Mouse (Mus musculus) ovary, adult 2 months (tissue): Measurements from ENCODE around the gene Cabp4. TPM values are rescaled to one million over a fixed set of nuclear protein-coding genes. Genes with fewer than 3 reads are reported as not detected.

Source experiments
- polyA plus RNA-seq: library from polyadenylated mRNA; depleted of rRNA; stranded (reverse); fragments of >200 nt; gene quantifications from 2 replicates; pipeline ENCODE4 v1.2.3, GENCODE M21; 2012; rRNA removed

Cabp4 gene
- 0.06 TPM in 1 of 2 replicates, not detected in the other for polyA plus RNA-seq

DNA sequence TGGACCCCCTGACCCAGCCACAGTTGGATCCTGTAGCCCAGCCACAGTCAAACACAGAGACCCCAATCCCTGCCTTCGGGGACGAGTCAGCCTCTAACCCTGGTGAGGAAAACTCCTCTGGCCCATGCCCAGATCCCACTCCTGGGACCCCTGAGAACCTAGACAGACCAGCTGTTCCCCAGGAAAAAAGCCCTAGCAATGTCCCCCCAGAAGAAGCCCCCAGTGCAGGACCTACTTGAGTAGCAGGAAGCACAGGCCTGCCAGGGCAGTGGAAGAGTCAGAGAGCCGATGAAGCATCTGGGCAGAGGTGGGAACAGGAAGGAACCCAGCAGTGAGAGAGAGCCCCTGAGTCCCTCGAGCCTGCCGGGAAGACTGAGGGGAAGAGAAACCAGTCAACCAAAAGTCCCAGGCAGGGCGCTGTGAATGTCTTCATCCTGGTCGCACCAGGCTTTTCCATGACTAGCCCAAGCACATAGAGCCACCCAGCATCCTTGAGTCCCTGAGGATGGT is at the start of gene Cabp4:
TSS of gene Cabp4 (minus strand) at position 275 of the 510 bp plus-strand sequence.

DNA sequence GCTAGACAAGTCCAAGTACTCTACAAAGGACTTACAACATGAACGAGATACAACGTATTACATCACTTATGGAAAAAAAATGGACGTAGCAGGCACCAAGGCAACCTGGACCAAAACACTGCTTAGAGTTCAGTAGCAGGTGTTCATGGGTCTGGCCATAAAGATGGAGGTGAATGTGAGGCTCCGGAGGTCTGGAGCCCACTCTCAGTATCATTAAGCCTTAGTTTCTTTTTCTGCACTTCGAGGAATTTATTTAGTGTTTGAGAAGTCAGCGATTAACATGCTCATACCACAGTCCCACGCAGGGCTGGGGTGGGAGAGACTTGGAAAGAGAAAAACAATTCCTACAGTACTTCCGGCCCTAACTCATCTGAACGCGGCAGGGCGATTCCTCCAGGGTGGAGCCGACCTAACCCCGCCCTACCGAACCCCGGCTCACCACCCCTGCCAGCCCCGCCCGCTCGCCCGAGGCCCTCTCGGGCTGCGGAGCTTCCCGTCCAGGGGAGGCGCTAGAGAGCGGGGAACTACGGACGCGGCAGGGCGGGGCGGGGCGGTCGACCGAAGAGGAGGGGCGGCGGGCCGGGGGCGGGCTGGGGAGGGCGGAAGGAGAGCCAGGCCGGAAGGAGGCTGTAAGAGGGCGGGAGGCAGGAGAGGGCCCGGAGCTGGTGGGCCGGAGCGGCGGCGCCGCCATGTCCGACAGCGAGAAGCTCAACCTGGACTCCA is 47.9 kb upstream of the Cabp4 start, which contains the start of gene Ppp1ca:
TSS of gene Ppp1ca (plus strand) at position 538 of the 723 bp plus-strand sequence.

DNA sequence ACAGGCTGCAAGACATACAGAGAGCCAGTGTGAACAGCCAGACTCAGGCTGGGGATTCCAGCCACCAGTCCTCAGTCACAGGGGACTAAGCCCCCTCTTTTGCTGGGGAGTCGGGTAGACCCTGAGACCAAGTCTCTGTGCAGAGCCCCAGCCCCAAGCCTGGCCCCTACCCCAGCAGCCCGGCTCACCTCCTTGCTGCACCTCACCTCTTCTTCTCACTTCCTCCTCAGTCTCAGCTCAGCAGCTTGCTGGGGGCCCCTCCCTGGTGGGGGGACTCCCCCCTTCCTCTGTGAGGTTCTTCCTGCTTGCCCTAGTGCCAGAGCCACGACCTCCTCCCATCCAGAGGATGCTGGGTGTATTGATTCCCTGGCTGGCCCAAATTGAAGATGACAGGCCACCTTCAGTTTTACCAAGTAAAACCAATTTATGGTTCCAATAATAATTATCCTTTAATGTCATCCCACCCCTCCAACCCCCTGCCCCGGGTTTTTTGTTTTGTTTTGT is 47.0 kb upstream of the Cabp4 start, which contains the start of gene Tbc1d10c:
TSS of gene Tbc1d10c (minus strand) at position 454 of the 504 bp plus-strand sequence.

GRCm38 (mm10) chr19:4175368-4175947 is 31.6 kb upstream of the Cabp4 start, which contains the start of gene Carns1:
Gene Carns1, minus strand, starts transcription at chr19:4175479.

DNA sequence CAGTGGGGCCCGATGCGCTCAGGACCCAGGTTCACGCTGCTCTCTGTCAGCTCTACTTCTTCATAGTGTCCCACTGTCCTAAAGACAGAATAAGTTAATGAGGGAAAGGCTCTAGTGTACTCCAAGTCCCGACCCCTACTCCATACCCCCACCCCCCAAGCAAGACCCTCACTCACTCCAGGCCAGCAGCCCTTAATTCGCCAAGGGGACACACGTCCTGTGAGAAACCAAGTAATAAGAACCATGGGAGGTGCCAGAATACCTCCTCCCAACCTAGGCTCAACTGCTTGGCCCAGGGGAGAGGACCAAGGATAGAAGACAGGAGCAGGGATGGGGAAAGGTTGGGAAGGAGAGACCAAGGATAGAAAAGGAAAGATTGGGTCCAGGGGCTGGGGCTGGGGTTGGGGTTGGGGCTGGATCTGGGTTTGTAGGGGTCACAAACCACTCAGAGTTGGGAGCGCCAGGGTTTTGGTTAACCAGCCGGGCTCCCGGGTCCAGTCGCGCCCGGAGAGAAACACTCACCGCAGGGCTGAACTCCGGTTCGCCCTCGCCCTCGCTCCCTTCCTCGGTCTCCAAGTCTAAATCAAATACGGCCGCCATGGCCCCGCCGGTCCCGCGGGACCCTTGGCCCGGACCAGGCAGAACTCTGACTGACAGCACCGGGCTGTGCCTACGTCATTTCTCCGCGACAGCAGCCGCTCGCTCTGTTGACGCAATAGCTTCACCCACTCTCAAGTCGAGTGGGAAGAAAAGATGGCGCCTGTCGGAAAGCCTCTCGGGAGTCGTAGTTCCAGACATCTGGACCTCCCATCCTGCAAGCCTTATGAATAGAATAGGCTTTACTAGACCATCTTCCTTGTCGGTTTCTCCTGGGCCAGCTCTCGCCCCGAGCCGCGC is 19.1 kb upstream of the Cabp4 start, which contains the start of gene Rps6kb2:
TSS of gene Rps6kb2 (minus strand) at position 709 of the 897 bp plus-strand sequence.

DNA sequence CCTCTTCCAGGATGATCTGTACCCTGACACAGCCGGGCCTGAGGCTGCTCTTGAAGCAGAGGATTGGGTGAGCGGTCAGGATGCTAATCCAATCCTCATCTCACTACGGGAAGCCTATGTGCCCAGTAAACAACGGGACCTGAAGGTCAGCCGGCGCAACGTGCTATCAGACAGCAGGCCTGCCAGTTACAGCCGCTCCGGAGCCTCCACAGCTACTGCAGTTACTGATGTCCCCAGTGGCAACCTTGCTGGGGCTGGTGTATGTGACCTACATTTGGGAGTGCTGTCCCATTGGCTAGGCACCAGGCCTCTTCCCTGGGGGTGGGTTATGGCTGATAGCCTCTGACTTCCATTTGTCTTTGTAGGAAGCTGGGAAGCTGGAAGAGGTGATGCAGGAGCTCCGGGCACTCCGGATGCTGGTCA is 9.4 kb upstream of the Cabp4 start, which contains the start of gene Ptprcap:
TSS of gene Ptprcap (plus strand) at position 373 of the 423 bp plus-strand sequence.

GRCm38 (mm10) chr19:4148491-4148806 is 4.6 kb upstream of the Cabp4 start, which contains the start of gene Coro1b:
Gene Coro1b, plus strand, starts transcription at chr19:4148619.

DNA sequence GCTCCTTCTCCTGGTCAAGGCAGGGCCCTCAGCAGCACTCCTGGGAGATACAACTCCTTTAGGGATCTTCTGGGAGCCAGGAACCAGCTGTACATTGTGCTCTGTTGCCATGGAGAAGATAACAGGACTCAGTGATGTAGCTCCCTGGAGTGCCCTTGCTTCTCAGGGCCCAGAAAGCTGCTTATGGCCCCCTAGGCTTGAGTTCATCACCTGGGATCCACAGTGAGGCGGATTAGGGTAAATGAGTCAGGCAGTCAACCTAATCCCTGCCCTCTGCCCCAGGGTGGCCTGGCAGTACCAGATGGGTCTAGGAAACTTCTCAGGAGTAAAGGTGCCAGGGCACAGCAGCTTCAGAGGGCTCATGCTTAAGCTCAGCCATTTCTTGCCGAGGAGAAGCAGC is 4.4 kb downstream of the Cabp4 start, which contains the start of gene Gpr152:
TSS of gene Gpr152 (plus strand) at position 342 of the 400 bp plus-strand sequence.

GRCm38 (mm10) chr19:4125741-4126696 is 17.8 kb downstream of the Cabp4 start, which contains the start of gene Aip:
Gene Aip, minus strand, starts transcription at chr19:4125858.

DNA sequence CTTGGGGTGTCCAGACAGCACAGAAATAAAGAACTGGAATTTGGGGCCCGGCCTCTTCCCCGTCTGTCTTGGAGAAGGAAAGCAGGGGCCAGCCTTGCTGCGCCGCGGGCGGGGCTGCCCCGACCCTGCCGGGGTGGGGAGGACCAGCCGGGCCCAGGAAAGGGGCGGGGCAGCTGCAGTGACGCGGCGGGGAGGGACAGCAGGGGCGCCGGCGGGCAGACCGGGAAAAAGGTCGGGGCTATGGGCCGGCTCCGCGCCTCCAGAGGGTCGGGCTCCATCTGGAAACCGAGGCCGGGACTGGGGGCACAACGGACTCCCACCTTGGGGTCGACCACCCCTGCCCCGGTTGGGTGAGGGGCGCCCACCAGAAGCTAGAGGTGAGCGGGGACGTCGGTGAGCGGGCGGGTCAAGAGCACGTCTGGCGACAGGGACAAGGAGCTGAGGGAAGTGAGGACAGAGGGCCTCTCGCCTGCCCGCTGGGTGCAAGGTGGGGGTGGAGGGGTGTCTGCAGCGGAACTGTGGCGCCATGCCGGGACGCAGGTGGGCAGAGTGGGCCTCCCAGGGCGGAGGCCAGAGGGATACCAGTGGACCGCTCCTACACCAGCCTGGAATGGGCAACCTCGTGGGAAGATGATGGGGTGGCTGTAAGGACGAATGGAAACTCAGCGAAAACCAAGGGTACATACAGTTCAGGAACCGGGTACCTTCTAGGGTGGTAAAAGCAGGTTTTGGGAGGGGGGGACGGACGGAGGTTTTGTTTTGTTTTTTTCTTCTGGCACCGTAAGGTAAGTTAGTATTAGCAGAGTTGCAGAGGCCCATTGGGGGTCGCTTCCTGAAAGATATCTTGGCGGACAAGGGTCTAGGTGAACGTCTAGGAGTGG is 43.8 kb downstream of the Cabp4 start, which contains the start of gene Pitpnm1:
TSS of gene Pitpnm1 (plus strand) at position 162 of the 881 bp plus-strand sequence.

GRCm38 (mm10) chr19:4096642-4097440 is 47.0 kb downstream of the Cabp4 start, which contains the start of gene Cdk2ap2:
Gene Cdk2ap2, plus strand, starts transcription at chr19:4097182.

Other genes with a start within 250 kb of the Cabp4 start
- 201 and 237 TPM in 2 replicates for gene Tcirg1, start 236.9 kb downstream of the Cabp4 start, polyA plus RNA-seq
- gene Ndufs8, start 231.3 kb downstream of the Cabp4 start, polyA plus RNA-seq = 383 and 425 TPM in 2 replicates
- 48.6 and 65.2 TPM in 2 replicates for gene Aldh3b1, start 214.2 kb downstream of the Cabp4 start, polyA plus RNA-seq
- 181 and 196 TPM in 2 replicates for gene Unc93b1, start 208.8 kb downstream of the Cabp4 start, polyA plus RNA-seq
- 0.06 and 0.22 TPM in 2 replicates for gene Aldh3b3, start 185.4 kb downstream of the Cabp4 start, polyA plus RNA-seq
- gene Aldh3b2, start 171.7 kb downstream of the Cabp4 start, polyA plus RNA-seq = 1.8 and 2.1 TPM in 2 replicates
- gene Acy3, start 157.5 kb downstream of the Cabp4 start, polyA plus RNA-seq = 26.4 and 39.5 TPM in 2 replicates
- gene Tbx10, start 151.3 kb downstream of the Cabp4 start, polyA plus RNA-seq = not detected in 2 replicates
- gene Nudt8, start 143.5 kb downstream of the Cabp4 start, polyA plus RNA-seq = 21.4 and 31.4 TPM in 2 replicates
- gene Gm49405, start 143.4 kb downstream of the Cabp4 start, polyA plus RNA-seq = 2.0 and 3.0 TPM in 2 replicates
- gene Doc2g, start 140.7 kb downstream of the Cabp4 start, polyA plus RNA-seq = 14.7 and 15.3 TPM in 2 replicates
- 114 and 130 TPM in 2 replicates for gene Ndufv1, start 131.2 kb downstream of the Cabp4 start, polyA plus RNA-seq
- 602 and 633 TPM in 2 replicates for gene Gstp1, start 106.0 kb downstream of the Cabp4 start, polyA plus RNA-seq
- 19.2 and 19.7 TPM in 2 replicates for gene Gstp2, start 98.0 kb downstream of the Cabp4 start, polyA plus RNA-seq
- gene Gstp3, start 84.5 kb downstream of the Cabp4 start, polyA plus RNA-seq = 0.62 and 1.6 TPM in 2 replicates
- gene Cabp2, start 62.5 kb downstream of the Cabp4 start, polyA plus RNA-seq = not detected in 2 replicates
- gene Cdk2ap2, start 46.9 kb downstream of the Cabp4 start, polyA plus RNA-seq = 282 and 353 TPM in 2 replicates
- gene Pitpnm1, start 44.0 kb downstream of the Cabp4 start, polyA plus RNA-seq = 140 and 151 TPM in 2 replicates
- 123 and 142 TPM in 2 replicates for gene Aip, start 18.2 kb downstream of the Cabp4 start, polyA plus RNA-seq
- 0.10 and 0.18 TPM in 2 replicates for gene Gpr152, start 4.2 kb downstream of the Cabp4 start, polyA plus RNA-seq
- gene Coro1b, start 4.6 kb upstream of the Cabp4 start, polyA plus RNA-seq = 376 and 395 TPM in 2 replicates
- 32.6 and 49.4 TPM in 2 replicates for gene Ptprcap, start 9.6 kb upstream of the Cabp4 start, polyA plus RNA-seq
- 34.0 and 51.7 TPM in 2 replicates for gene Rps6kb2, start 19.3 kb upstream of the Cabp4 start, polyA plus RNA-seq
- 11.3 and 12.2 TPM in 2 replicates for gene Carns1, start 31.4 kb upstream of the Cabp4 start, polyA plus RNA-seq
- 5.6 and 6.3 TPM in 2 replicates for gene Tbc1d10c, start 47.3 kb upstream of the Cabp4 start, polyA plus RNA-seq
- 485 and 610 TPM in 2 replicates for gene Ppp1ca, start 48.0 kb upstream of the Cabp4 start, polyA plus RNA-seq
- gene Rad9a, start 57.6 kb upstream of the Cabp4 start, polyA plus RNA-seq = 28.8 and 35.2 TPM in 2 replicates
- gene Clcf1, start 70.2 kb upstream of the Cabp4 start, polyA plus RNA-seq = 39.8 and 49.9 TPM in 2 replicates
- not detected in 2 replicates for gene AC109138.7, start 70.3 kb upstream of the Cabp4 start, polyA plus RNA-seq
- gene Pold4, start 87.9 kb upstream of the Cabp4 start, polyA plus RNA-seq = 79.9 and 81.1 TPM in 2 replicates
- 122 and 130 TPM in 2 replicates for gene Ssh3, start 125.1 kb upstream of the Cabp4 start, polyA plus RNA-seq
- gene Ankrd13d, start 139.1 kb upstream of the Cabp4 start, polyA plus RNA-seq = 15.7 and 17.4 TPM in 2 replicates
- gene Grk2, start 162.2 kb upstream of the Cabp4 start, polyA plus RNA-seq = 98.5 and 101 TPM in 2 replicates